Mouse (Mus musculus) forelimb bud, embryonic 11.5 days (tissue): ENCODE results near the gene Gphb5.

Experiments
- DNase-seq: peaks from one replicate; pipeline ENCODE4 v3.0.0-alpha.2; 2012; ENCODE audit warnings: low read depth, low spot score

Gene Gphb5

DNA sequence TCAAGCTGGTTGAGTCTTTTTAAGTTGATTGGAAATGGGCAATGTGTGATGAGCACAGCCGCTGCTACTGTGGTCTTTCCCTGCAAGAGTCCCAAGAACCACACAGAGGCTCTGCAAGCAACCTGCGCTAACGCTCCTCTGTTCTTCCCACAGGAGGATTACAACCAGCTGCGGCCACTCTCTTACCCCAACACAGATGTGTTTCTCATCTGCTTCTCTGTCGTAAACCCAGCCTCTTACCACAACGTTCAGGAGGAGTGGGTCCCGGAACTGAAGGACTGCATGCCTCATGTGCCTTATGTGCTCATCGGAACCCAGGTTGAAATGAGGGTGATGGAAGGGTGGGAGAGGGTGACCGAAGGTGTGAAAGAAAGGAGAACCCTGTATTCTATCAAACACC is 25.1 kb downstream of the Gphb5 start:
- DNase-seq, result peak; percentile 51

DNA sequence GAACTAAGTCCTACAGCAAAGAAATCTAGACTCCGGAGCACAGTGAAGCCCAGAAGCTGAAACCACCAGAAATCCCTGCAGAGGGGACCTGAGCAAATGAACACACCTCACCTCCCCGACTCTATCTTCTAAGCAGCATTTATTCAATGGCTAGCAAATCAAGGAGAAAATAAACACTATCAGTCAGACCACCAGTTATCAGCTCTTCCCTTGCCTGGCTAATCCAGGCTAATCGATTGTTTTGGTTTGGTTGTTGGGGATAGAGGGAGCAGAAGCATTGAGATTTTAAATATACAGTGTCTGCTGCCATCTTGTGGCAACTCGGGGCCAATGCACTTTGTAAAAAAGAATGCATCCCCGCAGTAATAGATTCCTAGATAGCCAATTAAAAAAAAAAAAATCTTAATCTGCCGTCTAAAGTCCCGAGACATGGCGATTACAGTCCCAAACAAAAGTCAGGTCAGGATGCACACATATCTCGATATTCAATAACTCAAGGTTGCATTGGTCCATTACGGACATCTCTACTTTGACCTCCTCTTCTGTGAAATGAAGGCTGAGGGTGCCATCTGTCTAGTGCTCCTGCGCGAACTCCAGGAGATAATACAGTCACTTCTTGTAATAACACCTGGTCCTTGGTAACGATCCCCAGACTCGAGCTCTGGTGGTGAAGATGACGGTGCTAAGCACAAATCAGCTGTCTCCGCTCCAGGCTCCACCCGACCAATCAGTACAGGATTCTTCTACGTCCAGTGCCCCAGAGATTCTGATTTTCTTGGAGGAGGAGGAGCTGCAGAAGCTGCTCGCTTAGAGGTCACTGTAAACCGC is 27.1 kb downstream of the Gphb5 start:
- peak; percentile 58 for DNase-seq

DNA sequence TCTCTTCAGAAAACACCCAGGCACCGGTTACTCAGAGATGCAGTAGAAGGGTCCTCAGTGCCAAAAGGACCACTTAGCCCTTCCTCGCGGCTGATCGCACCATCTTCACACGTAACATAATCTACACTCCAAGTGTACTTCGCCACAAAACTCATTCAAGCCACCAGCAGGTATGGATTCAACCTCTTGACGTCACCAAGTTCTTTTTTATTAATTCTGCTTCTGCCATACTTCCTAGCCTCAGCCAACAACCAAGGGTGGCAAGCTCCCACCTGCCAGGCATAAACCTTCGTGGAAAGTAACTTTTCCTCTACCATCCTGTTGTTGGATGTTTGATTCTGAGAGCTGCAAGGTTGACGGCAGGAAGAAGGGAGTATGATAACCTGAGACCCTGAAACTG is 28.1 kb downstream of the Gphb5 start:
- DNase-seq, result no peak

DNA sequence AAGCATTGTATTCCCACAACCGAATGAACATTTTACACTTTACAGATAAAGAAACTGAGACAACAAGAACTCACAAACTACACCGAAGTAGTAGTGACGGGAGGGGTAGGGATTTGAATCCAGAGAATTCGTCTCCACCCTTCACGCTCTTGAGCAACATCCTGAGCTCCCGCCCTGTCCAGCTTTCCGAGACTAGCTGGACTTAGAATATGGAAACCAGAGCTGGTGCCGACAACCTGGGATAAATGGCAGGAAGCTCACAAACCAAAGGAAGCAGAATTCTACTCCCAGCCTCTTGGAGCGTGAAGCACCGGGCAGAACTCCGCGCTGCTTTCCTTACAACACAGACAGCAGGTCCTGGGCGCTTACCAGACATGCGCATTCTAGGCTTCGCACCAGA is 28.7 kb downstream of the Gphb5 start:
- DNase-seq, result no peak

DNA sequence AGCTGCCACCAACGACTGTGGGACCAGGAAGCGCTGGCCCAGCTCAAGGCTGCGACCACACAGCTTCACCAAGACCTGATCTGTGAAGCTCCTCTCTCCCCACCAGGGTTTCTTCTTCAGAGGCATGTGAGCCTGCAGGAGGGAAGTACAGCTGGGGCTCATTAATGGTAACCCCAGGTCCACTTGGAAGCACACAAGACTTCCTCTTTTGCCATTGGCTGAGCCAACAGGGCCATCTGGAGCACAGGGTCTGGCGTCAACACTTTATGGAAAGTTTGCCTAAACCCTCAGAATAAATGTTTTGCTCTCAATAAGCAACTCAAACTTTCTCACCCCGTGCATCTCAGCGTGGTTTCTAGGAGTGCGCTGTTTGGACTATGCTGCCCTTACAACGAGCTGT is 29.4 kb downstream of the Gphb5 start:
- peak; percentile 49 for DNase-seq

DNA sequence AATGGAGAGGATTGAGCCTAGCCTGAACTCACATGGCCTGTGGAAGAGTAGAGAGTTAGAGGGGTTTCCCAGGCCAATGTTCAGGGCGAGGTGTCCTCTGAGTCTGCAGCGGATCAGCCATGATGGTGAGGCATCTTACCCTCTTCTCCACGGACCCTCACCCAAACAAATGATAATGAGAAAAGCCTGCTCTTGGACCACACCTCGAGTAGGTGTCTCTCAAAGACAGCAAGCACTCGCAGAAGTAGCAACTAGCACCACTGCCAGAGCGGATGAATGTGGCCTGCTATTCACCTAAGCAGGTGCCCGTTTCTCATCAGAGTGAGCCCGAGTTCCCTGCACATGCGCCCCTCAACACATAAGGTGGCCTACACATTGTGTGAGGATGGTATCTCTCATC is 29.9 kb downstream of the Gphb5 start:
- no peak for DNase-seq

DNA sequence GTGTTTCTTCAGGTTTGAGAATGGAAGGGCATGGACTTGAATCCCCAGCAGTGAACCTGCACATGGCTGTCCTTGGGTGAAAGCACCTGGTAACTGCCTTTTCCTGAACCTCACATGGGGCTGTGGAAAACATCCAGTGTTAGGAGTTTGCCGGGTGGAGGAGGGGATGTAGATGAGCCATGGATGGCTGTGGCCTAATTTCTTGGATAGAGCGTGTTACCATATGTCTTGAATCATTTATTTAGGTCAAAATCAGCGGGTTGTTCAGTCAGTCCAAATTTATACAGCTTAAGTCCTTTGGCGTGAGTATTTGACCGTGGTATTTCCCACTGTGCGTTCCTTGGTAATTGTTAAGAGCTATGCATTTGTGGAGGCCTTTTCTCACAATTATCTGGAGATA is 40.5 kb downstream of the Gphb5 start:
- DNase-seq, result no peak

DNA sequence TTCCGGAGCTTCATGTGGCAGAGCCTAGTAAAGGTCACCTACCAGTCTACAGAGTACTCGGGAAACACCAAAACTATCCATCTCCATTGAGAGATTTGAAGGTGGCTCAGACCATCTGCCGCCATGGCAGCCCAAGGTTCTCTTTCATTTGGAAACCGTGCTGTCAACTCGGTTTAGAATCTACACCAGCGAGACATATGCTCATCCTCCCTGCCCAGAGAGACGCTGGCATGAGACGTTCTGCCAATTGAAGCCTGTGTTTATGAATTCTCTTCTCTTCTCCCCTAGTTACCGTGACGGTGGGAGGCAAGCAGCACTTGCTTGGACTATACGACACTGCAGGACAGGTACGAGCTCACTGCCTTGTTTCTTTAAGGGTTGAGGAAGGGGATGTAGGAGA is 41.5 kb downstream of the Gphb5 start:
- no peak for DNase-seq

DNA sequence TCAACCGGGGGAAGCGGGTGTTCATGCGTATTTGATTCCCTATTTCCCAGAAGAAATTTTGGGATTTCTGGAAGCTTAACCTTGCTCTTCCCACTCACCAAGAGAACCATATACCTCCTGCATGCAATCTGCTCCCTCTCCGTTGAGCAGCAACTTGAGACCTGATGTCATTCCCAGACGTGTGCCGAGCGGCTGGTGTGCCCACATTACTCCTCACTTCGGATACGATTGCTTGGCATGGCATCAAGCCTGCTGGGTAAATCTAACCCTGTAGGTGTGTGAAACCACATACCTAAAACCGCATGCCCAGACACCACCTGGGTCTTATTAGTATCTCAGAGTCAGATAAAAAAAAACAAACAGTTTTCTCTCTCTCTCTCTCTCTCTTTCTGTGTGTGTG is 42.1 kb downstream of the Gphb5 start:
- DNase-seq, result no peak

DNA sequence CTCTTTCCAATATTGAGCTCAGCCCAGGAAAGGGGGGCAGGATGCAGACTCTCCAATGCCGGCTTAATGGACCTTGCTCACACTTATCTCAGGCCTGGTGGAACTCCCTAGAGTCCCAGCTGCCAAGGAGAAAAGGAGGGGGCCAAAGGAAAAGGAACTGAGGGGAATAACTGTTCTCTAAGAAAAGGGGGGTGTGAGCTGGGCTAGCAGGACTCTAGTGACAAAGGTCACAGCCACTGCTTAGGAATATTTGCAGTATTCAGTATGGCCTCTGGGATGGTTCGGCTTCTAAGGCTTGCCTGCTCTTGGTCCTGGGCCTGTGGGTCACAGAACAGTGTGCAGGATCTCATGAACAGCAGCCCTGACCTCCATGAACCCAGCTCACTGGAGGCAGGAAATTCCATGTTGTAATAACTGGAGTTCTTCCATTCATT is 47.1 kb downstream of the Gphb5 start:
- no peak for DNase-seq

DNA sequence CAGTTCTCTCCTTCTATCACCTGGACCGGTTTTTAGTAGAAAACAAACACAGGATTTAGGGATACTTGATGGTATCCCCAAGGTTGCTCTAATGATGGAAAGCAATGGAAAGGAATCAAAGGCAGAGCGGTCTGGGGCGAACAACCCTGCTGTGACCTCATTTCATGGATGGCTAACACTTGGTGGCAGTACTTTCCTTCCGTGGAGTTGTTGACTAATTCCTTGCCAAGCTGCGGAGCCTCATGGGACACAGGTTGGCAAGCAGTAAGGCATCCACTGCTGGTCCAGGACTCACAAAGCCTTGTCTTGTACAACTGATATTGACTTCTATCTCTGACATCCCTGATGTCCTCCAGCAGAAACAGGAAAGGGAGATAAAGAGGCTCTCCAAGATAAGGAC is 48.1 kb downstream of the Gphb5 start:
- DNase-seq, result no peak

DNA sequence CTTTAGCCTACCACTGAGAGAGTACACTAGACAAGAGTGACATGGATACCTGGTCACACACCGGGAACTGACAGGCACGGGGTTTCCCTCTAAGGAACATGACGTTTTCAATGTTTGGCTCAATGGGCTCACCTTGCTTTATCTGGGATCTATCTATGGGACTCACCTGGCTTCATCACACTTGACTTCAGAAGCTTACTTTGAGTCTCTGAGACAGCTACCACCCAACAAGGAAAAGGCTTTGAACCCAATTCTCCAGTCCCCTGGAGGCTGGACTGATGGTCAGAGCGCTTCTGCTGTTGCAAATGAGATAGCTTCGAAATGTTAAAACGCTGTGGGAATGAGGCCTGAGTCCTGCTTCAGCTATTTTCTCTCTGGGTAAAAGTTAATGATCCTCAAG is 49.2 kb downstream of the Gphb5 start:
- no peak for DNase-seq

DNA sequence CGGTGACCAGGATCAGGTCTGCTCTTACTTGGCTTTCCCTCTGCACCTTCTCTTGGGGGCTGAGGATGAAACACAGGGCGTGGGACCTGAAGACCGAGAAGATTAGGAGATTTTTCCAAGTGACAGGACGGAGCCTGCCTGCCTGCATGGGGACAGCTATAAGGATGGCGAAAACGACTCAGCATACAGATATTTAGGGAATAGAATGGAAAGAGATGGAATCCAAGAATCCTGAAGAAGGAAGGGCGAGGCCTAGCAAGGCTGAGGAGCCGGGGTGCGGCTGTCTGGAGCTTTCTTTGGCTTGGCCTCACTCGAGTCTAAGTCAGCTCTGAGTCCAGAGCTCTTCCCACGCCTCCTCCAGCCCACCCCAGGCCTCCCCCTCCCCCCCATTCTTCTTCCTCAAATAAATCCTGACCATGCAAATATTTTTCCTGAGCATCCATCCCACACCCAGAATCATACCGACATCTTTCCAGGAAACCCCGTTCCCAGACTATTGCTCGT is 50.9 kb downstream of the Gphb5 start:
- no peak for DNase-seq

DNA sequence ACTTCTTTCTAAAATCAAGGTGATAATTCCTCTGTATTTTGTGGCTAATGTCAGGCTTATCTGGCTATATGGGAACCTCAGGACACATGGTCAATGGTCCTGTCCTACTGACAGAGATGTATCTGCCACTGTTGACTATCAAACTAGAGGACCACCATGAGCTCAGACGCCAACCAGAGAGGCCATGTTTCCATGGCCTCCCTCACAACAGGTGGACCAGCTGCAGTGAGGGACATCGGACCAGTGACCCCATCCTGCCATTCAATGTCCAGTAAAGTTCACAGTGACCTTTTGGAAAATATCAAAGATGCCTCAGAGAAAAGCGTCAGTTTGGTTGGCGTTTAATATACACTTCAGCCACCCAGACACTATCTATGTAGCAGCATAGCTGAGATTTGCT is 52.2 kb downstream of the Gphb5 start:
- DNase-seq, result no peak

DNA sequence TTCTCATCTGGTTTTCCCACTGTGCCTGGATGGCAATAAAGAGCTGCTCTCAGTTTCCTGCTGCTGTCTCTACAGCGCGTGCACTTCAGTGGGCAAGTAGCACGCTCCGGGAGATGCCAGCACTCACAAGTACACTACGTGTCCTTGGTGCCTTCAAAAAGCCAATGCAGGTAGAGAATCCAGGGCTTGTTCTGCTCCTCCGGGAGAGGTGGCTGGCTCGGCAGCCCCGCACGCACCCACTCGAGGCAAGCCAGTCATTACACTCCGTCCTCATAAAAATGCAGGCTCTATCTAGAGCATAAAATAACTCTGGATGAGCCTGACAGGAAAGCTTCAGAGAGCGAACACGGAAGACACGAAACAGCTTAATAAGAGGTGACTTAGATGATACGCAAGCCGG is 54.1 kb downstream of the Gphb5 start:
- DNase-seq, result no peak
